Mouse (Mus musculus) neural tube, embryonic 13.5 days (tissue): ENCODE results near the gene Fgl2. TPM values are rescaled to one million over a fixed set of nuclear protein-coding genes. Genes with fewer than 3 reads are reported as not detected.

Source experiments
- ATAC-seq: fragments of 200-750 bp; cut with Nextera tagmentation; 2 replicates; pipeline ENCODE4 v1.8.0; 2017; ENCODE audit warnings: low read depth, mild to moderate bottlenecking, moderate TSS enrichment, moderate library complexity
- H3K27ac ChIP-seq: fragments of 300-500 bp; sonication (generic); replicated peaks from 2 replicates; pipeline ENCODE4 v1.5.1; 2015; ENCODE audit warnings: moderate library complexity, mild to moderate bottlenecking, inconsistent platforms
- H3K27me3 ChIP-seq: fragments of 300-500 bp; sonication (generic); 2 replicates; pipeline ENCODE4 v1.6.1; 2015; ENCODE audit warnings: mild to moderate bottlenecking, inconsistent platforms
- H3K36me3 ChIP-seq: fragments of 300-500 bp; sonication (generic); 2 replicates; pipeline ENCODE4 v1.6.1; 2015; ENCODE audit warnings: mild to moderate bottlenecking, inconsistent platforms
- H3K4me1 ChIP-seq: fragments of 300-500 bp; sonication (generic); replicated peaks from 2 replicates; pipeline ENCODE4 v1.6.1; 2015; ENCODE audit warnings: inconsistent platforms
- H3K4me2 ChIP-seq: fragments of 300-500 bp; sonication (generic); 2 replicates; pipeline ENCODE4 v1.6.1; 2015; ENCODE audit warnings: inconsistent platforms, mild to moderate bottlenecking, moderate library complexity
- H3K4me3 ChIP-seq: fragments of 300-500 bp; sonication (generic); 2 replicates; pipeline ENCODE4 v1.5.1; 2015; ENCODE audit warnings: mild to moderate bottlenecking, inconsistent platforms
- H3K9ac ChIP-seq: fragments of 300-500 bp; sonication (generic); 2 replicates; pipeline ENCODE4 v1.6.1; 2015; ENCODE audit warnings: moderate library complexity, mild to moderate bottlenecking, inconsistent platforms
- H3K9me3 ChIP-seq: fragments of 300-500 bp; sonication (generic); 2 replicates; pipeline ENCODE4 v1.6.1; 2016; ENCODE audit warnings: inconsistent platforms
- WGBS: fragments of 180-500 bp; shearing (Covaris S2); methylation state at CpG from one replicate; pipeline ENCODE4 v1.1.7; 2015; 5-methylcytosine and 5-hydroxymethylcytosine counted together
- polyA plus RNA-seq: library from polyadenylated mRNA; unstranded; fragments of >200 nt; fragmentation: Nextera tagmentation; extraction: Ambion mirVana; gene quantifications from 2 replicates; pipeline ENCODE4 v1.2.1, GENCODE M21; 2015

Fgl2 gene
- polyA plus RNA-seq, 1 experiment from 2014 or later = 5.3 TPM

DNA sequence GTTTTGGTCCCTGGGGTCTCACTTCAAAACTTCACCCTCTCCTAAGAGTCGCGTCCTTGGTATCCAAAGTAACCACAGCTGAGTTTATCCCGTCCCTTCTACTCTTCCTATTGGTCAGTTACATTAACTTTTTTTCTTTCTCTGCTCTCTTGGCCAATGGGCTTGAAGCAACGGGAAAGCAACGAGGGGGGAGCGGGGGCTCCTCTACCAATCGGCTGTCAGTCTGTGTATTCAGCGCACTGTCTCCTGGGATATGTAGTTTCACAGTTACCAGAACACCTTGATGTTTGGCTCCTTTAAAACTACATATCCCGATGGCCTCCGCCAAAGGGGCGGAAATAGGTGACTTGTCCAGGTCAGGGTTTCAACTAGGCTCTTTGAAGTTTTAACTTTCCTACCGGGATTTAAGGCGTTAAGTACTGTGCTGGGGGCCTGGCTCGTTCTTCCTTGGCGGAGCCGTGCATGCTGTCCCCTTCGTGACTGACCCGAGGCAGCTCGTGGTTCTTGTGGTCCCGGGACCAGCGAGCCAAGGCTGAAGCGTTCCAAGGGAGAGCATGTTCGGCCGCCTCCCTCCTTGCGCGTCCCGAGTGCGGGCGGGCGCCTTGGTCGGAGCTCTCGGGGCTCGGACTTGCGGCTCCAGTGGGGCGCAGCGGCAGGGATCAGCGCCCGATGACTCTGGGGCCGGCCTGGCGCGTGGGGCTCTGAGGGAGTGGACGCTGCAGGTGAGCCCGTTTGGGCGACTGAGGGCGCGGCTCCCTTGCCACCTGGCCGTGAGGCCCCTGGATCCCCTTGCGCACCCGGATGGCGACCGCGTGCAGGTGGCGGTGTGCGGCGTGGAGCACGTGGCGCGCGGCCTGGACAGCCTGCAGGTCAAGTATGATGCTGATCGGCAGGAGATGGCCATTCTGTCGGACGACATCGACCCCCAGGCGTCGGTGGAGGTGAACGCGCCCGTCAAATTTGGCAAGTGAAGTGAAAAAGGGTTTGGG, 52.5 kb downstream of the Fgl2 start, which contains the start of the genes Ccdc146 and Fam185a:
Gene Ccdc146, minus strand, starts transcription at position 64 of the 989 bp plus-strand sequence.
Gene Fam185a, plus strand, starts transcription at position 345 of the 989 bp plus-strand sequence.
- Histone ChIP-seq H3K36me3 (no peaks in the 10 kb centered on the region), H3K27me3 (no peaks in the 10 kb centered on the region), H3K4me2 (peak within 1 kb of the TSS; percentile 97), H3K9ac (peak within 1 kb of the TSS; percentile 82), H3K27ac (peak within 1 kb of the TSS; percentile 38), H3K9me3 (no peaks in the 10 kb centered on the region), H3K4me3 (peak within 1 kb of the TSS; percentile 93), H3K4me1 (peaks cover 20% of the 10 kb centered on the region)
- peak; percentile 100 for ATAC-seq
- under 1% methylated on average over 68 of the region's 68 CpGs for WGBS

DNA sequence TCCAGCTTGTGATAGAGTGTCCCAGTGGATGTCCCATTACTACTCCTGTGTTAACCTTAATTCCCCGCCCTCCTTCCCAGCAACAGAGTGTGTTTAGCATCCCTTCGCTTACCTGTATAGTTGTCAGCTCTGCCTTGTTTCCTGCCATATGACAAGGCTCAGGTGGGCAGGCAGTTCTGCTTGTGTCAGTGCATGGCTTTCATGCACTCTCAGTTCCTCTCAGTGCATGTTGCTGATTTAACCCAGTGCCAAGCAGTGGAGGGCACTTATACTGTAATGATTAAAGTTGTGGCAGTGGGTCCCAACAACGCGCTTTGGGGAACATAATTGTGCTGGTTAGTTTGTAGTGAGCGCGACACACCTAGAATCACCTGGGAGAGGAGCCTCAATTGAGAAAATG, 54.2 kb downstream of the Fgl2 start:
- no peaks in the 10 kb centered on the region for H3K27me3 ChIP-seq

More for the DNA sequence above, 54.2 kb downstream of the Fgl2 start:
- Histone ChIP-seq H3K4me1 (peaks cover 20% of the 10 kb centered on the region), H3K27ac (no peak overlapping the region), H3K9ac (no peak overlapping the region), H3K36me3 (no peaks in the 10 kb centered on the region), H3K4me3 (no peak overlapping the region), H3K4me2 (peak overlapping the region; percentile 97), H3K9me3 (no peaks in the 10 kb centered on the region)
- ATAC-seq = no peak
- WGBS = 96% methylated on average over 6 of the region's 6 CpGs

Other genes with a start within 250 kb of the Fgl2 start
- gene Gsap, start 186.4 kb upstream of the Fgl2 start, polyA plus RNA-seq = 4.7 and 4.9 TPM in 2 replicates
- gene Ccdc146, start 52.0 kb downstream of the Fgl2 start, polyA plus RNA-seq = 0.21 and 0.66 TPM in 2 replicates
- gene Fam185a, start 52.3 kb downstream of the Fgl2 start, polyA plus RNA-seq = 6.4 and 7.0 TPM in 2 replicates
- 7.6 and 11.8 TPM in 2 replicates for gene Lrrc17, start 170.9 kb downstream of the Fgl2 start, polyA plus RNA-seq